Mouse (Mus musculus): Measurements from ENCODE around the gene Plekhh3. TPM values are rescaled to one million over a fixed set of nuclear protein-coding genes. Genes with fewer than 3 reads are reported as not detected.
"Not testable (repeated sequence)": the region's sequence is repeated elsewhere in the genome, so short reads cannot be mapped to it uniquely, and the experiment has no call there.

The Plekhh3 gene
- polyA plus RNA-seq, 1 experiment from 2014 or later = 8.5 TPM

DNA sequence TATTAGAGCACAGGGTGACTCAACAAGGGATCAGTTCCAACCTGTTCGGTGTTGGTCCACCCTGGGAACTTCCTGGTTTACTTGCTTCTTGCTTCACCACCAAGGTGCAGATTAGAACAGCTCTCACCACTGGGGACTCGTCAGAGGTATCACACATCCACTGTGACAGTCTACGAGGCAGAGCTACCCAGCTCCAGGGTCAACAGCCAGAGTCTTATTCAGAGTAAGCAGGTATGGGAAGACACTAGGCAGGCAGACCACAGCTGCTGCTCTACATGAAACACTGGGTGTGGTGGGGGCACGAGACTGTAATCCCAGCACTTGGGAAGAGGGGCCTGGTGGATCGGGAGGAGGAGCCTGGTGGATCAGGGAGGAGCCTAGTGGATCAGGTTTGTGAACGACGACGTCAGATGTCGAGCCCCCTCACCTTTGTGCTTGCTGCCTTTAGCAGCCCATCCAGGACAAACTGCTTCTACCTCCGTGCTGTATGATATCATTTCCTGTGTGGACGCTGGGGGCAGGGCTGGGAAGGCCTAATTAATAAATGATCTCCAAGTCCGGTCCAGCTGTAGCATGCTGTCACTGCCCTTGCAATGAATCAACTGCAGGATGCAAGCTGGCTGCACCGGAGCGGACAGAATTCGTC lies 32.5 kb downstream of the Plekhh3 start:
- ATAC-seq (replicated peaks) = peak; percentile 42; the same call in 1 of the 2 replicates
- Histone ChIP-seq H3K4me3 (peak overlapping the region; percentile 5; the same call in 1 of the 2 replicates), H3K4me2 (peak overlapping the region; percentile 38), H3K27me3 (replicated peaks) (no peaks in the 10 kb centered on the region), H3K9me3 (no peaks in the 10 kb centered on the region), H3K36me3 (replicated peaks) (no peaks in the 10 kb centered on the region), H3K27ac (0 out of 2 replicates have a peak overlapping the region, but pooled peaks have one; percentile 28), H3K9ac (peak overlapping the region; percentile 6; the same call in 1 of the 2 replicates), H3K4me1 (peaks cover 8% of the 10 kb centered on the region)
- WGBS = 23% methylated on average over 15 of the region's 15 CpGs

DNA sequence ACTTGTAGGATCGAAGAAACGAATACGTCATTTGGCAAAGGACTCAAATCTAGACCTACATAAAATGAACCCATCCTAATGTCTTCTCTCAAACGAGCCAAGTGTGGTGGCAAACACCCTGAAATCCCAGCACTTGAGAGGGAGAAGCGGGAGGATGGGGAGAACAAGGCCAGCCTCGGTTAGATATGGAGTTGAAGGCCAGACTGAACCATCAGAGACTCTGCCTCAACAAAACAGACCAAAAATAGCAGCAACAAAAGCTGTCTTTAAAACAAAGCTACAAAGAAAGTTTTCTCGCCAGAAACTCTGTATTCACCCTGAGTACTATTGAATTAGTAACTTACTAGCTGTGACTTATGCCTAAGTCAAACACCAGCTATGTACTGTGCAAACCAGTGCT lies 34.2 kb downstream of the Plekhh3 start:
- 80% methylated on average over 7 of the region's 7 CpGs for WGBS
- H3K9me3 ChIP-seq = no peaks in the 10 kb centered on the region
- H3K27me3 ChIP-seq (replicated peaks) = no peaks in the 10 kb centered on the region
- H3K9ac ChIP-seq = no peak overlapping the region
- no peaks in the 10 kb centered on the region for H3K36me3 ChIP-seq (replicated peaks)
- H3K27ac ChIP-seq = no peak overlapping the region
- H3K4me3 ChIP-seq = no peak overlapping the region
- H3K4me2 ChIP-seq = no peak overlapping the region
- peaks cover 5% of the 10 kb centered on the region; the same call in 1 of the 2 replicates for H3K4me1 ChIP-seq
- ATAC-seq (replicated peaks) = no peak

DNA sequence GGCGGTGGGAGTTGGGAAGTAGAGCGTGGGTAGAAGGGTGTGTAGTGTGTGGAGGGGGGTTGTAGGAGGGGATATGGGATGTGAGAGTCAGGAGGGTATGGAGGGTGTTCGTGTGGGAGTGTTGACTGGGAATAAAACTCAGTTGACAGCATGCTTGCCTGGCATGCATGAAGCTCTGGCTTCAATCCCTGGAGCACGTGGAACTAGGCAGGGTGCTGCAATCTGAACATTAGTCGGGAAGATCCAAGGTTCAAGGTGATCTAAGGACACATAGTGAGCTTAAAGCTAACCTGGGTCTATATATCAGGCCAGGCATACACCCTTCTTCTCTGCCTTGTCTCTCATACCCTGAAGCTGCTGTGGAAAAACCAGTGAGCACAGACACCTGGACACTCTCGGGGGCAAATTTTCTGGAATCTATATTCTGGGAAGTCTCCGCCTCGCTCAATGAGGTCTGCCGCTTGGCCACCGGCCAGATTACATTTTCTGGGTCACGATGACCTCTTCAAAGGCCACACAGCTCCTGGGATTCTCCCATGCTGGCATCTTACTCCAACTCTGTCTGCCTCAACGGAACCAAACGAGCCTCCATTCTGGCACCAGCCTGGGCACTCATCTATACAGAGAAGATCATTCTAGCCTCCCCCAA lies 36.8 kb downstream of the Plekhh3 start:
- Histone ChIP-seq H3K27me3 (replicated peaks) (no peaks in the 10 kb centered on the region), H3K9me3 (no peaks in the 10 kb centered on the region), H3K4me3 (no peak overlapping the region), H3K27ac (no peak overlapping the region), H3K36me3 (replicated peaks) (no peaks in the 10 kb centered on the region), H3K4me2 (no peak overlapping the region), H3K4me1 (peaks cover 5% of the 10 kb centered on the region; the same call in 1 of the 2 replicates), H3K9ac (no peak overlapping the region)
- WGBS = 85% methylated on average over 13 of the region's 13 CpGs
- no peak for ATAC-seq (replicated peaks)

DNA sequence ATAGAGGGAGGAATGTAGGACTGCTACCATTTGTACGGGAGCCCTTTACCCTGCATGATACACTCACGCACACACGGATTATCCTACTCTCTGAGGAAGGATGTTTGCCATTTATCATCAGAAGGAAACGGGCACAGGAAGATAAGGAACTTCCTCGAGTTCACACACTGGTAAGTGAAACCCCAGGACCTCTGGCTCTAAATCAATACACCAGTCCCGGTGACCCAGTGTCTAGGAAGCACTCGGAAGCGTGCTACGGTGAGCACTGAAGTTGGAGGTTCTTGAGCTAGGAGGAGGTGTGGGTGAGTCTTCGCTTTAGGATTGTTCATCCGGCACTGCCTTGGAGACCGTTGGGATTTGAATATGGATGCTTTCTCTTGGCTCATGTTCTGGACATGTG lies 38.1 kb downstream of the Plekhh3 start:
- no peaks in the 10 kb centered on the region for H3K9me3 ChIP-seq
- no peaks in the 10 kb centered on the region for H3K27me3 ChIP-seq (replicated peaks)
- H3K36me3 ChIP-seq (replicated peaks) = no peaks in the 10 kb centered on the region
- WGBS = 85% methylated on average over 12 of the region's 12 CpGs
- no peaks in the 10 kb centered on the region for H3K4me1 ChIP-seq
- H3K4me3 ChIP-seq = no peak overlapping the region
- no peak overlapping the region for H3K9ac ChIP-seq
- no peak overlapping the region for H3K4me2 ChIP-seq
- ATAC-seq (replicated peaks) = no peak
- no peak overlapping the region for H3K27ac ChIP-seq

DNA sequence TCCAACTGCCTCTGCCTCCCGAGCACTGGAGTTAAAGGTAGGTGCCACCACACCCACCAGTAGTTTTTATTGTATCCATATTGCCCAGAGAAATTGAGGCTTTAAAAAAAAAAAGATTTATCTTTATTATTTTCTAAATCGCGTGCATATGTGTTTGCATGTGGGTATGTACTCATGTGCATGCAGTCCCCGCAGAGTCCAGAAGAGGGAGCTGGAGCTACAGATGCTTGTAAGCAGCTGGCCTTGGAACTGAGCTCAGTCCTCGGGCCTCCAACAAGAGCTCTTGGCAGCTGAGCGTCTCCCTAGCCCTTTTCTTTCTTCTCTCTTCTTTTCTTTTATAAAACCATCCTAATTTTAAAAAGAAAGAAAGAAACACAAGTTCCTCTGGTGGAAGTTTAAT lies 39.5 kb downstream of the Plekhh3 start:
- H3K27ac ChIP-seq = no peak overlapping the region
- no peaks in the 10 kb centered on the region for H3K27me3 ChIP-seq (replicated peaks)
- no peak overlapping the region for H3K9ac ChIP-seq
- H3K4me3 ChIP-seq = no peak overlapping the region
- no peaks in the 10 kb centered on the region for H3K9me3 ChIP-seq
- no peak overlapping the region for H3K4me2 ChIP-seq
- ATAC-seq (replicated peaks) = no peak
- H3K36me3 ChIP-seq (replicated peaks) = peaks cover 2% of the 10 kb centered on the region
- no peaks in the 10 kb centered on the region for H3K4me1 ChIP-seq
- 83% methylated on average over 6 of the region's 6 CpGs for WGBS

DNA sequence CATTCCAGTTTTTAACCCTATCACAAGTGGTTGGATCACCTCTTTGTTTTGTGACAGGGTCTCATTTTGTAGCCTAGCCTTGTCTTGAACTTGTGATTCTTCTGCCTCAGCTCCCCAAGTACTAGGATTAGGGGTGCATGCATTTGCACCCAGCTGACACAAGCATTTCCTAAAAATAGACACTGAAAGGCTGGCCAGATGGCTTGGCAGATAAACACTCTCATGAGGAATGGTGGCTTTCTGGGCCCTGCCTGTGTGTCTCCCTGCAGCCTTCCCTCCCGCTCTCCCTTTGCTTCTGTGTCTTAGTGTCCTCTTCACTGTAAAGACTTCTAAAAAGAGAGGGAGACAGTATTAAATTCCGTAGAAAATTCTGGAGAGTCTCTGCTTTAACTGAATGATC lies 40.0 kb downstream of the Plekhh3 start:
- WGBS = 92% methylated on average over 2 of the region's 2 CpGs
- peaks cover 8% of the 10 kb centered on the region for H3K36me3 ChIP-seq (replicated peaks)
- ATAC-seq (replicated peaks) = no peak
- H3K4me1 ChIP-seq = no peaks in the 10 kb centered on the region
- H3K27ac ChIP-seq = no peak overlapping the region
- no peak overlapping the region for H3K4me3 ChIP-seq
- no peak overlapping the region for H3K4me2 ChIP-seq
- H3K9ac ChIP-seq = no peak overlapping the region
- H3K27me3 ChIP-seq (replicated peaks) = no peaks in the 10 kb centered on the region
- no peaks in the 10 kb centered on the region for H3K9me3 ChIP-seq

GRCm38 (mm10) chr11:101130056-101130756 lies 40.9 kb downstream of the Plekhh3 start:
- peaks cover 16% of the 10 kb centered on the region for H3K36me3 ChIP-seq (replicated peaks)
- WGBS = 57% methylated on average over 18 of the region's 18 CpGs
- no peaks in the 10 kb centered on the region for H3K27me3 ChIP-seq (replicated peaks)
- no peak overlapping the region for H3K4me2 ChIP-seq
- ATAC-seq (replicated peaks) = no peak
- H3K27ac ChIP-seq = no peak overlapping the region
- H3K9ac ChIP-seq = no peak overlapping the region
- no peak overlapping the region for H3K4me3 ChIP-seq
- H3K9me3 ChIP-seq = no peaks in the 10 kb centered on the region
- no peaks in the 10 kb centered on the region for H3K4me1 ChIP-seq

DNA sequence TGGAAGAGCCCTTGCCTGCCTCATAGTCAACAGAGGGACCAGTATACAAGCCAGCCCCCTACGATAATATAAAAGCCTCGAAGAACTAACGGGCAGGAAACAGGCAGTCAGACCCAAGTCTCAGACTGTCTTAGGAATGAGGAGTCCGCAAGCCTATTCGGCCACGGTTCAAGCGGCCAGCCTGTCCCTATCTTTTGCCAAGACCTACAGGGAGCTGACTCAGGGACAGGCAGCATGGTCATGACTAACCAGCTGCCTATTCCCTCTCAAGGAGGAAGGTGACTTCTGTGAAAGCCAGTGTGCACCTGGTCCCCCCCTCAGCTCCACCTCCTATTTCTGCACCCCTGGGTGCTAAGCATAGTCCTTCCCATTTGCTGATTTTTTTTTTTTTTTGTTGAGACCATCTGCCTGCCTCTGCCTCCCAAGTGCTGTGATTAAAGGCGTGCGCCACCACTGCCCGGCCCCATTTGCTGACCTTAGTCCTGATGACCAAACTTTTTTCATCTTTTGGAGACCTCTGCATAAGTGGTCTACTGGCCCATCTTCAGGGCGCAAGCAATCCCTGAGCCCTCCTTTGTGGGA lies 42.1 kb downstream of the Plekhh3 start:
- no peak overlapping the region for H3K27ac ChIP-seq
- H3K4me1 ChIP-seq = no peaks in the 10 kb centered on the region
- no peaks in the 10 kb centered on the region for H3K27me3 ChIP-seq (replicated peaks)
- peaks cover 16% of the 10 kb centered on the region for H3K36me3 ChIP-seq (replicated peaks)
- ATAC-seq (replicated peaks) = no peak
- no peak overlapping the region for H3K4me3 ChIP-seq
- H3K9me3 ChIP-seq = no peaks in the 10 kb centered on the region
- H3K4me2 ChIP-seq = no peak overlapping the region
- WGBS = 87% methylated on average over 11 of the region's 11 CpGs
- no peak overlapping the region for H3K9ac ChIP-seq

DNA sequence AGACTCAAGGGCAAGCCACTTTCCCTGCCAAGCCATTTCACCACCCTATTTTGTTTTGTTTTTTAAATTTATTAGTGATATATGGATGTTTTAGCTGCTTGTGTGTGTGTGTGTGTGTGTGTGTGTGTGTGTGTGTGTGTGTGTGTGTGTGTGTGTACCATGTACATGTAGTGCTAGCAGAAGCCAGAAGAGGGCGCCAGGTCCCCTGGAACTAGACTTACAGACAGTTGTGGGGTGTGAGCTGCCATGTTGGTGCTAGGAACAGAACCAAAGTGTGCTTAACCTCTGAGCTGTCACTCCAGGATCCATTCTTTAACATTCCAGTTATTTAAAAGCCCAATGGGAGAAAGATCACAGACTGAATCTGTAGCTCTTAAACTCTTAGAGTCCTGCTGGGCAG lies 44.1 kb downstream of the Plekhh3 start:
- ATAC-seq (replicated peaks) = no peak
- Histone ChIP-seq H3K4me1 (no peaks in the 10 kb centered on the region), H3K27ac (no peak overlapping the region), H3K9ac (no peak overlapping the region), H3K9me3 (no peaks in the 10 kb centered on the region), H3K4me3 (no peak overlapping the region), H3K36me3 (replicated peaks) (peaks cover 25% of the 10 kb centered on the region), H3K27me3 (replicated peaks) (no peaks in the 10 kb centered on the region), H3K4me2 (no peak overlapping the region)
- 92% methylated on average over 1 of the region's 1 CpGs for WGBS

- not testable (repeated sequence) for H3K9ac ChIP-seq; ATAC-seq (replicated peaks); H3K4me3 ChIP-seq; H3K27ac ChIP-seq; H3K27me3 ChIP-seq (replicated peaks); H3K4me2 ChIP-seq; H3K9me3 ChIP-seq
- peaks cover 16% of the 10 kb centered on the region for H3K4me1 ChIP-seq
- WGBS = 97% methylated on average over 9 of the region's 9 CpGs
- H3K36me3 ChIP-seq (replicated peaks) = peaks cover 25% of the 10 kb centered on the region
Measured at GRCm38 (mm10) chr11:101125008-101125407, 46.1 kb downstream of the Plekhh3 start.

GRCm38 (mm10) chr11:101124494-101124893 lies 46.7 kb downstream of the Plekhh3 start:
- WGBS = 96% methylated on average over 8 of the region's 8 CpGs
- not testable (repeated sequence) for H3K27me3 ChIP-seq (replicated peaks); H3K4me2 ChIP-seq; ATAC-seq (replicated peaks); H3K9me3 ChIP-seq; H3K4me3 ChIP-seq; H3K27ac ChIP-seq; H3K9ac ChIP-seq
- Histone ChIP-seq H3K36me3 (replicated peaks) (peaks cover 25% of the 10 kb centered on the region), H3K4me1 (peaks cover 16% of the 10 kb centered on the region)

- Histone ChIP-seq H3K36me3 (replicated peaks) (peaks cover 12% of the 10 kb centered on the region), H3K4me1 (peaks cover 45% of the 10 kb centered on the region), H3K27ac (peak overlapping the region; percentile 86), H3K4me2 (peak overlapping the region; percentile 97), H3K9ac (peak overlapping the region; percentile 67), H3K4me3 (peak overlapping the region; percentile 84), H3K9me3 (no peaks in the 10 kb centered on the region), H3K27me3 (replicated peaks) (no peaks in the 10 kb centered on the region)
- 21% methylated on average over 19 of the region's 19 CpGs for WGBS
- ATAC-seq (replicated peaks) = no peak
Measured at GRCm38 (mm10) chr11:101120545-101121188, 50.5 kb downstream of the Plekhh3 start.

Measured in midbrain, embryonic 15.5 days (tissue).